Mouse (Mus musculus): ENCODE data around the gene Eif4e2. TPM values are rescaled to one million over a fixed set of nuclear protein-coding genes. Genes with fewer than 3 reads are reported as not detected.

Gene Eif4e2
- polyA plus RNA-seq, 1 experiment from 2014 or later, result 172 TPM

- 50% methylated on average over 5 of the region's 5 CpGs for WGBS
- no peak for ATAC-seq
- Histone ChIP-seq H3K27me3 (replicated peaks; ENCODE audit: control insufficient read depth, insufficient read depth, low read length) (peaks cover 33% of the 10 kb centered on the region), H3K9me3 (ENCODE audit: control insufficient read depth, low read length) (no peaks in the 10 kb centered on the region), H3K4me2 (ENCODE audit: low read depth, low read length) (no peak overlapping the region), H3K9ac (ENCODE audit: low read depth, low read length) (no peak overlapping the region), H3K27ac (ENCODE audit: low read length) (no peak overlapping the region), H3K4me1 (ENCODE audit: control insufficient read depth, insufficient read depth, low read length) (peaks cover 11% of the 10 kb centered on the region; the same call in 1 of the 2 replicates), H3K36me3 (ENCODE audit: control insufficient read depth, insufficient read depth, low read length) (no peaks in the 10 kb centered on the region), H3K4me3 (ENCODE audit: low read length) (no peak overlapping the region)
Observed at GRCm38 (mm10) chr1:87180896-87181295, 32.8 kb upstream of the Eif4e2 start.

- peaks cover 15% of the 10 kb centered on the region; the same call in 1 of the 2 replicates for H3K4me1 ChIP-seq (ENCODE audit: control insufficient read depth, insufficient read depth, low read length)
- H3K4me3 ChIP-seq (ENCODE audit: low read length), result no peak within 1 kb of the TSS
- H3K27me3 ChIP-seq (replicated peaks; ENCODE audit: control insufficient read depth, insufficient read depth, low read length), result peaks cover 43% of the 10 kb centered on the region
- no peak within 1 kb of the TSS for H3K27ac ChIP-seq (ENCODE audit: low read length)
- no peaks in the 10 kb centered on the region for H3K36me3 ChIP-seq (ENCODE audit: control insufficient read depth, insufficient read depth, low read length)
- no peaks in the 10 kb centered on the region for H3K9me3 ChIP-seq (ENCODE audit: control insufficient read depth, low read length)
- H3K9ac ChIP-seq (ENCODE audit: low read depth, low read length), result no peak within 1 kb of the TSS
- WGBS, result 44% methylated on average over 9 of the region's 9 CpGs
- no peak within 1 kb of the TSS for H3K4me2 ChIP-seq (ENCODE audit: low read depth, low read length)
- no peak for ATAC-seq
Observed at GRCm38 (mm10) chr1:87183013-87183412, 30.7 kb upstream of the Eif4e2 start, which contains the start of gene Prss56. Gene Prss56, plus strand, starts transcription at chr1:87183313.

GRCm38 (mm10) chr1:87183998-87184750 lies 29.5 kb upstream of the Eif4e2 start:
- H3K4me1 ChIP-seq (ENCODE audit: control insufficient read depth, insufficient read depth, low read length), result peaks cover 15% of the 10 kb centered on the region; the same call in 1 of the 2 replicates
- H3K4me2 ChIP-seq (ENCODE audit: low read depth, low read length), result 0 out of 2 replicates have a peak overlapping the region, but pooled peaks have one; percentile 9
- no peak overlapping the region for H3K9ac ChIP-seq (ENCODE audit: low read depth, low read length)
- WGBS, result 31% methylated on average over 15 of the region's 15 CpGs
- H3K9me3 ChIP-seq (ENCODE audit: control insufficient read depth, low read length), result no peaks in the 10 kb centered on the region
- no peak overlapping the region for H3K4me3 ChIP-seq (ENCODE audit: low read length)
- peaks cover 46% of the 10 kb centered on the region for H3K27me3 ChIP-seq (replicated peaks; ENCODE audit: control insufficient read depth, insufficient read depth, low read length)
- H3K36me3 ChIP-seq (ENCODE audit: control insufficient read depth, insufficient read depth, low read length), result no peaks in the 10 kb centered on the region
- H3K27ac ChIP-seq (ENCODE audit: low read length), result no peak overlapping the region
- ATAC-seq, result peak; percentile 7; the same call in 1 of the 2 replicates

- H3K27ac ChIP-seq (ENCODE audit: low read length), result no peak overlapping the region
- H3K9me3 ChIP-seq (ENCODE audit: control insufficient read depth, low read length), result no peaks in the 10 kb centered on the region
- peaks cover 48% of the 10 kb centered on the region for H3K27me3 ChIP-seq (replicated peaks; ENCODE audit: control insufficient read depth, insufficient read depth, low read length)
- H3K4me2 ChIP-seq (ENCODE audit: low read depth, low read length), result peak overlapping the region; percentile 9; the same call in 1 of the 2 replicates
- WGBS, result 14% methylated on average over 20 of the region's 20 CpGs
- no peaks in the 10 kb centered on the region for H3K36me3 ChIP-seq (ENCODE audit: control insufficient read depth, insufficient read depth, low read length)
- ATAC-seq, result peak; percentile 61
- H3K9ac ChIP-seq (ENCODE audit: low read depth, low read length), result no peak overlapping the region
- no peak overlapping the region for H3K4me3 ChIP-seq (ENCODE audit: low read length)
- peaks cover 15% of the 10 kb centered on the region; the same call in 1 of the 2 replicates for H3K4me1 ChIP-seq (ENCODE audit: control insufficient read depth, insufficient read depth, low read length)
Observed at GRCm38 (mm10) chr1:87184751-87185139, 29.0 kb upstream of the Eif4e2 start.

- ATAC-seq, result 0 out of 2 replicates have a peak, but pooled peaks have one; percentile 6
- H3K27me3 ChIP-seq (replicated peaks; ENCODE audit: control insufficient read depth, insufficient read depth, low read length), result peaks cover 46% of the 10 kb centered on the region
- H3K9me3 ChIP-seq (ENCODE audit: control insufficient read depth, low read length), result no peaks in the 10 kb centered on the region
- H3K9ac ChIP-seq (ENCODE audit: low read depth, low read length), result no peak overlapping the region
- H3K27ac ChIP-seq (ENCODE audit: low read length), result no peak overlapping the region
- no peaks in the 10 kb centered on the region for H3K36me3 ChIP-seq (ENCODE audit: control insufficient read depth, insufficient read depth, low read length)
- no peak overlapping the region for H3K4me3 ChIP-seq (ENCODE audit: low read length)
- 17% methylated on average over 13 of the region's 13 CpGs for WGBS
- H3K4me1 ChIP-seq (ENCODE audit: control insufficient read depth, insufficient read depth, low read length), result peaks cover 15% of the 10 kb centered on the region; the same call in 1 of the 2 replicates
- no peak overlapping the region for H3K4me2 ChIP-seq (ENCODE audit: low read depth, low read length)
Observed at GRCm38 (mm10) chr1:87185526-87185925, 28.2 kb upstream of the Eif4e2 start.

- H3K4me2 ChIP-seq (ENCODE audit: low read depth, low read length), result peak overlapping the region; percentile 95
Observed at GRCm38 (mm10) chr1:87186261-87187036, 27.3 kb upstream of the Eif4e2 start.

GRCm38 (mm10) chr1:87187037-87187355 lies 26.7 kb upstream of the Eif4e2 start:
- no peaks in the 10 kb centered on the region for H3K9me3 ChIP-seq (ENCODE audit: control insufficient read depth, low read length)
- H3K36me3 ChIP-seq (ENCODE audit: control insufficient read depth, insufficient read depth, low read length), result no peaks in the 10 kb centered on the region
- peaks cover 15% of the 10 kb centered on the region; the same call in 1 of the 2 replicates for H3K4me1 ChIP-seq (ENCODE audit: control insufficient read depth, insufficient read depth, low read length)
- 0% methylated on average over 15 of the region's 15 CpGs for WGBS
- H3K27me3 ChIP-seq (replicated peaks; ENCODE audit: control insufficient read depth, insufficient read depth, low read length), result peaks cover 44% of the 10 kb centered on the region
- H3K27ac ChIP-seq (ENCODE audit: low read length), result no peak overlapping the region
- ATAC-seq, result peak; percentile 36
- peak overlapping the region; percentile 63 for H3K4me3 ChIP-seq (ENCODE audit: low read length)
- peak overlapping the region; percentile 95 for H3K4me2 ChIP-seq (ENCODE audit: low read depth, low read length)
- H3K9ac ChIP-seq (ENCODE audit: low read depth, low read length), result peak overlapping the region; percentile 69

More at GRCm38 (mm10) chr1:87186261-87187036, 27.3 kb upstream of the Eif4e2 start:
- Histone ChIP-seq H3K4me1 (ENCODE audit: control insufficient read depth, insufficient read depth, low read length) (peaks cover 15% of the 10 kb centered on the region; the same call in 1 of the 2 replicates), H3K27me3 (replicated peaks; ENCODE audit: control insufficient read depth, insufficient read depth, low read length) (peaks cover 44% of the 10 kb centered on the region), H3K27ac (ENCODE audit: low read length) (no peak overlapping the region), H3K36me3 (ENCODE audit: control insufficient read depth, insufficient read depth, low read length) (no peaks in the 10 kb centered on the region), H3K9ac (ENCODE audit: low read depth, low read length) (peak overlapping the region; percentile 69), H3K9me3 (ENCODE audit: control insufficient read depth, low read length) (no peaks in the 10 kb centered on the region), H3K4me3 (ENCODE audit: low read length) (peak overlapping the region; percentile 63)
- ATAC-seq, result peak; percentile 57
- WGBS, result 1% methylated on average over 54 of the region's 54 CpGs

GRCm38 (mm10) chr1:87190429-87190828 lies 23.3 kb upstream of the Eif4e2 start, which contains the start of gene Chrnd:
Gene Chrnd, plus strand, starts transcription at chr1:87190607.
- no peak within 1 kb of the TSS for H3K4me2 ChIP-seq (ENCODE audit: low read depth, low read length)
- H3K27ac ChIP-seq (ENCODE audit: low read length), result no peak within 1 kb of the TSS
- H3K4me3 ChIP-seq (ENCODE audit: low read length), result no peak within 1 kb of the TSS
- no peaks in the 10 kb centered on the region for H3K36me3 ChIP-seq (ENCODE audit: control insufficient read depth, insufficient read depth, low read length)
- WGBS, result 31% methylated on average over 4 of the region's 4 CpGs
- H3K9ac ChIP-seq (ENCODE audit: low read depth, low read length), result no peak within 1 kb of the TSS
- H3K9me3 ChIP-seq (ENCODE audit: control insufficient read depth, low read length), result no peaks in the 10 kb centered on the region
- peaks cover 20% of the 10 kb centered on the region for H3K27me3 ChIP-seq (replicated peaks; ENCODE audit: control insufficient read depth, insufficient read depth, low read length)
- H3K4me1 ChIP-seq (ENCODE audit: control insufficient read depth, insufficient read depth, low read length), result peaks cover 8% of the 10 kb centered on the region; the same call in 1 of the 2 replicates
- ATAC-seq, result no peak

- 75% methylated on average over 9 of the region's 9 CpGs for WGBS
- no peak for ATAC-seq
- no peaks in the 10 kb centered on the region for H3K27me3 ChIP-seq (replicated peaks; ENCODE audit: control insufficient read depth, insufficient read depth, low read length)
Observed at GRCm38 (mm10) chr1:87197296-87197695, 16.4 kb upstream of the Eif4e2 start.

More at GRCm38 (mm10) chr1:87197296-87197695, 16.4 kb upstream of the Eif4e2 start:
- Histone ChIP-seq H3K4me2 (ENCODE audit: low read depth, low read length) (no peak overlapping the region), H3K36me3 (ENCODE audit: control insufficient read depth, insufficient read depth, low read length) (no peaks in the 10 kb centered on the region), H3K4me1 (ENCODE audit: control insufficient read depth, insufficient read depth, low read length) (no peaks in the 10 kb centered on the region), H3K27ac (ENCODE audit: low read length) (no peak overlapping the region), H3K9ac (ENCODE audit: low read depth, low read length) (no peak overlapping the region), H3K9me3 (ENCODE audit: control insufficient read depth, low read length) (no peaks in the 10 kb centered on the region), H3K4me3 (ENCODE audit: low read length) (no peak overlapping the region)

Measured in intestine, embryonic 16.5 days (tissue).